Mouse (Mus musculus): ENCODE measurements around the gene Wdr66.

The Wdr66 gene

GRCm38 (mm10) chr5:123345853-123346654, 94.2 kb downstream of the Wdr66 start:
- Histone ChIP-seq H3K27me3 (ENCODE audit: control insufficient read depth, insufficient read depth, low read length, poor library complexity, severe bottlenecking) (no peaks in the 10 kb centered on the region), H3K36me3 (ENCODE audit: control insufficient read depth, insufficient read depth, low read length, poor library complexity, severe bottlenecking) (no peaks in the 10 kb centered on the region)
- peak; percentile 56 for DNase-seq (ENCODE audit: low read depth, low spot score)

GRCm38 (mm10) chr5:123346701-123347270, 94.9 kb downstream of the Wdr66 start:
- no peak for DNase-seq (ENCODE audit: low read depth, low spot score)
- Histone ChIP-seq H3K27me3 (ENCODE audit: control insufficient read depth, insufficient read depth, low read length, poor library complexity, severe bottlenecking) (no peaks in the 10 kb centered on the region), H3K36me3 (ENCODE audit: control insufficient read depth, insufficient read depth, low read length, poor library complexity, severe bottlenecking) (no peaks in the 10 kb centered on the region)

DNA sequence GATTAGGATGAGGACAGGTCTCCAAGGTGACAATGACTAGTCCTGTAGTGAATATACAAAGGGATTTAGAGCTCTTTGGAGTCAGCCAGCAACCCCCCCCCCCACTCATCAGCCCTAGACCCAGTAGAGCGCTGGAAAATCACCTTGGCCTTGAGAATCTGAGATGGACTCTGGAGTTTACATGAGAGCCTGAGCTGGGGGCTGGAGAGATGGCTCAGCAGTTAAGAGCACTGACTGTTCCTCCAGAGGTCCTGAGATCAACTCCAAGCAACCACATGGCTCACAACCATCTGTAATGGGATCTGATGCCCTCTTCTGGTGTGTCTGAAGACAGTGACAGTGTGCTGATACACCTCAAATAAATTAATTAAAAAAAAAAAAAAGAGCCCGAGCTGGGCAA, 96.1 kb downstream of the Wdr66 start:
- H3K36me3 ChIP-seq (ENCODE audit: control insufficient read depth, insufficient read depth, low read length, poor library complexity, severe bottlenecking) = no peaks in the 10 kb centered on the region; the same call in none of the 2 replicates
- no peaks in the 10 kb centered on the region for H3K27me3 ChIP-seq (ENCODE audit: control insufficient read depth, insufficient read depth, low read length, poor library complexity, severe bottlenecking)
- DNase-seq (ENCODE audit: low read depth, low spot score) = no peak

DNA sequence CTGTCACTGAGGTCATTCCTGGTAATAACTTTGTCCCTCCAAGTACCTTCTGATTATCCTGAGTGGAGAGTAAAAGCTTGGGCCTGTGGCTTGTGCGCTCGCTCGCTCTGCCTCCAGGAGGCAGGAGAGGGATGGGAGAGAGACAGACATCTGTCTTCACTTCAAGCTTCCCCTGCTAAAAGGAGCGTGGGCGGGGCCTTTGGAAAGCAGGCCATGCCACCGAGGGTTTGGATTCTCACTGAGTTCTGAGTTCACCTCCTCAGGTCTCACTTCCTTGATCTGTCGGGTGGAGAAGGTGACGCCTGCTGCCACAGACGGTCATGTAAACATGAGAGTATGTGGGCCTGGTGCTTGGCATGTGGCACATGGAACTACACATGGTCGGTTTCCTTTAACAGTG, 98.5 kb downstream of the Wdr66 start:
- peak; percentile 76 for DNase-seq (ENCODE audit: low read depth, low spot score)
- Histone ChIP-seq H3K27me3 (ENCODE audit: control insufficient read depth, insufficient read depth, low read length, poor library complexity, severe bottlenecking) (no peaks in the 10 kb centered on the region), H3K36me3 (ENCODE audit: control insufficient read depth, insufficient read depth, low read length, poor library complexity, severe bottlenecking) (no peaks in the 10 kb centered on the region; the same call in none of the 2 replicates)

DNA sequence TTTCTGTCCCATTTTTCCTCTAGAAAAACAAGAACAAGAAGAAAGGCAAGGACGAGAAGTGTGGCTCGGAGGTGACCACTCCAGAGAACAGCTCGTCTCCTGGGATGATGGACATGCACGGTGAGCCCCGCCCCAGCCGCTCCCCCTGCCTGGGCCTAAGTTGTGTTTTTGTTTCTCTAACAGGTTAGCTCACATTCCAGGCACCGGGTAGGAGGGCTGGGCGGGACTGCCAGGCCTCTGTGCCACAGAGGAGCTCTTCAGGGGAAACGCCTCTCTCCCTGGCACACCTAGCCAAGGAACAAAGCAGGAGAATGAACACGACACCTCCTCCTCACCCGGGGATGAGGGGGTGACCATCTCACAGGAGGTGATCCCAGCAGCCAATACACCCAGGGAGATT, 104.0 kb downstream of the Wdr66 start:
- Histone ChIP-seq H3K27me3 (ENCODE audit: control insufficient read depth, insufficient read depth, low read length, poor library complexity, severe bottlenecking) (no peaks in the 10 kb centered on the region), H3K36me3 (ENCODE audit: control insufficient read depth, insufficient read depth, low read length, poor library complexity, severe bottlenecking) (peaks cover 7% of the 10 kb centered on the region)
- DNase-seq (ENCODE audit: low read depth, low spot score) = no peak

DNA sequence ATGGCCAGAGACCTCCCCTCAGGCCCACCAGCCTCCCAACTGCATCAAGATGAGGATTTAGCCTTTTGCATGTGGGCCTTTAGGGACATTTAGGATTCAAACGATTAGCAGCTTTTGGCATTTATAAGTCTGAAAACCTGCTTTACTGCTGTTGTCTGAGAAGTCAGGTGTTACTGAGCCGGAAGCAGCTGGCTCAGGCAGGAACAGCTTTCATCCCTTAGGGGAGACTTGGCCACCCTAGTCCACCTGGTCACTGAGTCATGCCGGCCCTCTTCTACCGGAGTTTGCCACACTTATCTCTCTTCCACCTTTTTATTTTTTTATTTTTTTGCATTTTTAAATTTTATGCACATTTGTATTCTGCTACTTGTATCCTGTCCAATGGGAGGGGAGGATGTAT, 105.4 kb downstream of the Wdr66 start:
- no peaks in the 10 kb centered on the region for H3K27me3 ChIP-seq (ENCODE audit: control insufficient read depth, insufficient read depth, low read length, poor library complexity, severe bottlenecking)
- no peak for DNase-seq (ENCODE audit: low read depth, low spot score)
- H3K36me3 ChIP-seq (ENCODE audit: control insufficient read depth, insufficient read depth, low read length, poor library complexity, severe bottlenecking) = peaks cover 7% of the 10 kb centered on the region

GRCm38 (mm10) chr5:123359431-123359830, 107.5 kb downstream of the Wdr66 start:
- Histone ChIP-seq H3K36me3 (ENCODE audit: control insufficient read depth, insufficient read depth, low read length, poor library complexity, severe bottlenecking) (peaks cover 7% of the 10 kb centered on the region), H3K27me3 (ENCODE audit: control insufficient read depth, insufficient read depth, low read length, poor library complexity, severe bottlenecking) (no peaks in the 10 kb centered on the region)
- no peak for DNase-seq (ENCODE audit: low read depth, low spot score)

- DNase-seq (ENCODE audit: low read depth, low spot score) = no peak
Measured at GRCm38 (mm10) chr5:123362911-123363310, 111.0 kb downstream of the Wdr66 start.

GRCm38 (mm10) chr5:123364302-123364971, 112.5 kb downstream of the Wdr66 start:
- DNase-seq (ENCODE audit: low read depth, low spot score) = no peak
- Histone ChIP-seq H3K36me3 (ENCODE audit: control insufficient read depth, insufficient read depth, low read length, poor library complexity, severe bottlenecking) (peaks cover 6% of the 10 kb centered on the region; the same call in 1 of the 2 replicates), H3K27me3 (ENCODE audit: control insufficient read depth, insufficient read depth, low read length, poor library complexity, severe bottlenecking) (no peaks in the 10 kb centered on the region)

More at GRCm38 (mm10) chr5:123362911-123363310, 111.0 kb downstream of the Wdr66 start:
- H3K27me3 ChIP-seq (ENCODE audit: control insufficient read depth, insufficient read depth, low read length, poor library complexity, severe bottlenecking) = no peaks in the 10 kb centered on the region
- H3K36me3 ChIP-seq (ENCODE audit: control insufficient read depth, insufficient read depth, low read length, poor library complexity, severe bottlenecking) = peaks cover 6% of the 10 kb centered on the region; the same call in 1 of the 2 replicates

GRCm38 (mm10) chr5:123368869-123369488, 117.1 kb downstream of the Wdr66 start:
- peak; percentile 77 for DNase-seq (ENCODE audit: low read depth, low spot score)
- peaks cover 26% of the 10 kb centered on the region for H3K36me3 ChIP-seq (ENCODE audit: control insufficient read depth, insufficient read depth, low read length, poor library complexity, severe bottlenecking)

DNA sequence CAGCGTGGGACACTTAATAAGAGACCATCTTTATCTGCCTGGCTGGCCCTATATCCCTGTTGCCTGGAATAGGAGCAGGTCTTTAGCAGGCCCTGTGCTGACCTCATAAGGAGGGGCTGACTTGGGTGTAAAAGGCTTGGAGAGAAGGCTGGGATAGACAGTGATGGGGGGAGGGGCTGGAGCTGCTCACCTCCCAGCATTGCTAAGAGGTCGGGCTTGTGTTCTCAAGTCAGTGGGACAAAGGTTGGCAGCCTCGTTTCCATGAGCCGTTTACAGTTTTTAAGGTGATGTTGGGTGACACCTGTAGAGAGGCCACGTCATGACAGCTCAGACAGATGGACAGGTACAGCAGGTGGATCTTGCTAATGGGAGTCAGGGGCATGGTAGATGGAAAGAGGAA, 118.1 kb downstream of the Wdr66 start:
- H3K27me3 ChIP-seq (ENCODE audit: control insufficient read depth, insufficient read depth, low read length, poor library complexity, severe bottlenecking) = no peaks in the 10 kb centered on the region
- DNase-seq (ENCODE audit: low read depth, low spot score) = no peak
- H3K36me3 ChIP-seq (ENCODE audit: control insufficient read depth, insufficient read depth, low read length, poor library complexity, severe bottlenecking) = peaks cover 28% of the 10 kb centered on the region

More at GRCm38 (mm10) chr5:123368869-123369488, 117.1 kb downstream of the Wdr66 start:
- no peaks in the 10 kb centered on the region for H3K27me3 ChIP-seq (ENCODE audit: control insufficient read depth, insufficient read depth, low read length, poor library complexity, severe bottlenecking)

DNA sequence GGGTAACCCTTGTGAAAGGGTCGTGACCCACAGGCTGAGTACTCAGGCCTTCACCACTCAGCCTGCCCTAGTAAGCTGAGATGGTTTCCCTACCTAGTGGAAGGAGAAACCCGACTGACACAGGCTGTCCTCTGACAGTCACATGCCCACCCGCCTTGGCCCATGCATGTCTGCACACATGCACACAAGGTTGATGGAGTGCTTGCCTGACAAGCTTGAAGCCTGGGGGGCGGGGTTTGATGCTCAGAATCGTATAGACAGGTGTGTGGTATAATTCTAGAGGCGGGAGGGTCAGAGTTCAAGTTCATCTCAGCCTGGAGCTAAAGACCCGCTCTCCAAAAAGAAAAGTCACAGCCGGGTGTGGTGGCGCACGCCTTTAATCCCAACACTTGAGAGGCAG, 123.4 kb downstream of the Wdr66 start:
- Histone ChIP-seq H3K27me3 (ENCODE audit: control insufficient read depth, insufficient read depth, low read length, poor library complexity, severe bottlenecking) (no peaks in the 10 kb centered on the region), H3K36me3 (ENCODE audit: control insufficient read depth, insufficient read depth, low read length, poor library complexity, severe bottlenecking) (peaks cover 22% of the 10 kb centered on the region)
- no peak for DNase-seq (ENCODE audit: low read depth, low spot score)

- H3K27me3 ChIP-seq (ENCODE audit: control insufficient read depth, insufficient read depth, low read length, poor library complexity, severe bottlenecking) = no peaks in the 10 kb centered on the region
- DNase-seq (ENCODE audit: low read depth, low spot score) = no peak
- peaks cover 19% of the 10 kb centered on the region for H3K36me3 ChIP-seq (ENCODE audit: control insufficient read depth, insufficient read depth, low read length, poor library complexity, severe bottlenecking)
Measured at GRCm38 (mm10) chr5:123375793-123376452, 124.0 kb downstream of the Wdr66 start.

- no peaks in the 10 kb centered on the region for H3K27me3 ChIP-seq (ENCODE audit: control insufficient read depth, insufficient read depth, low read length, poor library complexity, severe bottlenecking)
- H3K36me3 ChIP-seq (ENCODE audit: control insufficient read depth, insufficient read depth, low read length, poor library complexity, severe bottlenecking) = peaks cover 12% of the 10 kb centered on the region
- peak; percentile 38 for DNase-seq (ENCODE audit: low read depth, low spot score)
Measured at GRCm38 (mm10) chr5:123376569-123376968, 124.7 kb downstream of the Wdr66 start.
